Mouse (Mus musculus): ENCODE results near the gene Rnf168. TPM values are rescaled to one million over a fixed set of nuclear protein-coding genes. Genes with fewer than 3 reads are reported as not detected.

Rnf168 gene
- polyA plus RNA-seq, 1 experiment from 2014 or later = 33.6 TPM

MicroRNAs within 50 kb of the gene (microRNA counts, 519-probe panel; counts per million panel counts)
- not detected for microRNA mmu-miR-1946a

Small RNA genes within 50 kb of the gene (microRNA-seq; reads per million reads assigned to microRNA genes)
- not detected for gene Mir1946a

Other genes with a start within 250 kb of the Rnf168 start
- 57.1 and 59.1 TPM in 2 replicates for gene Pak2, start 198.1 kb upstream of the Rnf168 start, polyA plus RNA-seq (2016; fragmentation: Nextera tagmentation; extraction: Ambion mirVana)
- gene Pigx, start 177.7 kb upstream of the Rnf168 start, polyA plus RNA-seq (2016; fragmentation: Nextera tagmentation; extraction: Ambion mirVana) = 127 and 133 TPM in 2 replicates
- gene Cep19, start 177.7 kb upstream of the Rnf168 start, polyA plus RNA-seq (2016; fragmentation: Nextera tagmentation; extraction: Ambion mirVana) = 39.7 and 43.8 TPM in 2 replicates
- 6.8 and 7.4 TPM in 2 replicates for gene Nrros, start 111.9 kb upstream of the Rnf168 start, polyA plus RNA-seq (2016; fragmentation: Nextera tagmentation; extraction: Ambion mirVana)
- gene Bex6, start 97.6 kb upstream of the Rnf168 start, polyA plus RNA-seq (2016; fragmentation: Nextera tagmentation; extraction: Ambion mirVana) = not detected in 2 replicates
- gene Fbxo45, start 30.3 kb upstream of the Rnf168 start, polyA plus RNA-seq (2016; fragmentation: Nextera tagmentation; extraction: Ambion mirVana) = 14.3 and 25.8 TPM in 2 replicates
- gene Wdr53, start 30.2 kb upstream of the Rnf168 start, polyA plus RNA-seq (2016; fragmentation: Nextera tagmentation; extraction: Ambion mirVana) = 16.8 and 17.8 TPM in 2 replicates
- not detected in 2 replicates for gene Smco1, start 6.0 kb upstream of the Rnf168 start, polyA plus RNA-seq (2016; fragmentation: Nextera tagmentation; extraction: Ambion mirVana)
- gene Ubxn7, start 54.8 kb downstream of the Rnf168 start, polyA plus RNA-seq (2016; fragmentation: Nextera tagmentation; extraction: Ambion mirVana) = 30.0 and 35.1 TPM in 2 replicates
- not detected in 2 replicates for gene Tm4sf19, start 123.0 kb downstream of the Rnf168 start, polyA plus RNA-seq (2016; fragmentation: Nextera tagmentation; extraction: Ambion mirVana)
- gene Tctex1d2, start 142.2 kb downstream of the Rnf168 start, polyA plus RNA-seq (2016; fragmentation: Nextera tagmentation; extraction: Ambion mirVana) = 31.8 and 34.6 TPM in 2 replicates
- gene Pcyt1a, start 153.5 kb downstream of the Rnf168 start, polyA plus RNA-seq (2016; fragmentation: Nextera tagmentation; extraction: Ambion mirVana) = 42.7 and 45.6 TPM in 2 replicates
- gene Slc51a, start 210.4 kb downstream of the Rnf168 start, polyA plus RNA-seq (2016; fragmentation: Nextera tagmentation; extraction: Ambion mirVana) = 0.27 and 0.40 TPM in 2 replicates
- gene Zdhhc19, start 218.8 kb downstream of the Rnf168 start, polyA plus RNA-seq (2016; fragmentation: Nextera tagmentation; extraction: Ambion mirVana) = not detected in 2 replicates

All from forebrain, embryonic 12.5 days (tissue).